Mouse (Mus musculus): ENCODE measurements around the gene Stx3.

DNA sequence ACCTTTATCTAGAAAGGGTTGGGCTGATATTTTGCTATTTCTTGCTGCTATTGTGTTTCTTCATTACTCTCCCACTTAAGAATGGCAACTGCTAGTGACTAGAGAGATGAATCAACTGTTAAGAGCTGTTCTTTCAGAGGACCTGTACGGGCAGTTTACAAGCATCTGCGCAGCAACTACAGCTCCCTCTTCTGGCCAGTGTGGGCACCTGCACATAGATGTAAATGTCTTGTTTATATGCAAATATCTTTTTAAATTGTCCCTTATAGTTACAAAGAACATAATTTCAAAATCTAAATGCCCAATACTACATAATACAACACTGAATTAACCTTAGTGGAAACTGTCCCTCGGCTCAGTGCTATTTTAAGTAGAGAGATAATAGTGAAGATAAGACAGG is 51.0 kb downstream of the Stx3 start:
- TF ChIP-seq CTCF (conservative IDR thresholded peaks at IDR 0.05; ENCODE audit: low read length) (peak; percentile 96), POU5F1 (IDR thresholded peaks at IDR 0.05; ENCODE audit: borderline replicate concordance, low read length) (no peak)
